Mouse (Mus musculus): Measurements from ENCODE around the gene Khnyn.

- TF ChIP-seq CTCF (IDR thresholded peaks at IDR 0.05; ENCODE audit: low read depth) (no peak), EP300 (IDR thresholded peaks at IDR 0.05; ENCODE audit: low read depth) (no peak)
These were observed 14.2 kb downstream of the Khnyn start for GRCm38 (mm10) chr14:55898947-55899346.
